Mouse (Mus musculus) olfactory bulb, adult 2 months (tissue): ENCODE measurements around the gene Gm26992. TPM values are rescaled to one million over a fixed set of nuclear protein-coding genes. Genes with fewer than 3 reads are reported as not detected.
A peak's percentile ranks its signal among the peaks of the same experiment; 100 is the strongest.

Experiments used
- H3K27ac ChIP-seq: fragments of 200-500 bp; 2 replicates; pipeline ENCODE4 v1.5.1; 2012; ENCODE audit warnings: low read depth, low read length; ENCODE audit not compliant: insufficient read depth
- H3K4me1 ChIP-seq: fragments of 200-500 bp; 2 replicates; pipeline ENCODE4 v1.6.1; 2012; ENCODE audit warnings: low read length; ENCODE audit not compliant: control insufficient read depth, insufficient read depth
- H3K4me3 ChIP-seq: fragments of 200-500 bp; 2 replicates; pipeline ENCODE4 v1.5.1; 2012; ENCODE audit warnings: mild to moderate bottlenecking, low read depth, low read length, moderate library complexity; ENCODE audit not compliant: insufficient read depth
- CTCF ChIP-seq: fragments of 200-500 bp; IDR thresholded peaks from 2 replicates; pipeline ENCODE4 v1.5.1; 2012; ENCODE audit warnings: low read depth, mild to moderate bottlenecking, low read length, moderate library complexity; ENCODE audit not compliant: insufficient read depth
- POLR2A ChIP-seq: fragments of 200-500 bp; IDR thresholded peaks from 2 replicates; pipeline ENCODE4 v1.6.1; 2012; ENCODE audit warnings: mild to moderate bottlenecking, low read depth, low read length, moderate library complexity; ENCODE audit not compliant: insufficient read depth
- WGBS: fragments of 180-500 bp; shearing (Covaris S2); methylation state at CpG from one replicate; pipeline ENCODE4 v1.1.7; 2018; 5-methylcytosine and 5-hydroxymethylcytosine counted together
- polyA plus RNA-seq: library from polyadenylated mRNA; stranded (reverse); fragments of >200 nt; gene quantifications from 2 replicates; pipeline ENCODE4 v1.2.4, GENCODE M21; 2012; ENCODE audit warnings: low replicate concordance; ENCODE audit not compliant: missing spikeins, insufficient read depth, insufficient read length

The Gm26992 gene
- polyA plus RNA-seq, 1 experiment = not detected

- no peak overlapping the region for H3K27ac ChIP-seq
- TF ChIP-seq POLR2A (no peak), CTCF (no peak)
These were observed 55.7 kb downstream of the Gm26992 start for GRCm38 (mm10) chrX:103477507-103477906.

GRCm38 (mm10) chrX:103481243-103482096, 59.7 kb downstream of the Gm26992 start:
- Histone ChIP-seq H3K27ac (no peak overlapping the region), H3K4me3 (no peak overlapping the region), H3K4me1 (no peaks in the 10 kb centered on the region)
- 72% methylated on average over 32 of the region's 32 CpGs for WGBS
- TF ChIP-seq POLR2A (no peak), CTCF (no peak)

More at GRCm38 (mm10) chrX:103477507-103477906, 55.7 kb downstream of the Gm26992 start:
- Histone ChIP-seq H3K4me3 (no peak overlapping the region), H3K4me1 (no peaks in the 10 kb centered on the region)
- 13% methylated on average over 3 of the region's 3 CpGs for WGBS

- Histone ChIP-seq H3K27ac (no peak overlapping the region), H3K4me1 (no peaks in the 10 kb centered on the region), H3K4me3 (no peak overlapping the region)
- TF ChIP-seq CTCF (no peak), POLR2A (no peak)
- WGBS = 71% methylated on average over 24 of the region's 24 CpGs
These were observed 60.3 kb downstream of the Gm26992 start for GRCm38 (mm10) chrX:103482097-103482451.

GRCm38 (mm10) chrX:103483047-103483446, 61.2 kb downstream of the Gm26992 start:
- Histone ChIP-seq H3K4me3 (no peak overlapping the region), H3K4me1 (no peaks in the 10 kb centered on the region), H3K27ac (no peak overlapping the region)
- 69% methylated on average over 17 of the region's 17 CpGs for WGBS
- TF ChIP-seq CTCF (no peak), POLR2A (no peak)

- WGBS = 10% methylated on average over 2 of the region's 2 CpGs
- no peaks in the 10 kb centered on the region for H3K4me1 ChIP-seq
- no peak overlapping the region for H3K27ac ChIP-seq
- TF ChIP-seq CTCF = no peak
- TF ChIP-seq POLR2A = no peak
- H3K4me3 ChIP-seq = no peak overlapping the region
These were observed 62.2 kb downstream of the Gm26992 start for GRCm38 (mm10) chrX:103484050-103484449.

GRCm38 (mm10) chrX:103490853-103491252, 69.0 kb downstream of the Gm26992 start:
- Histone ChIP-seq H3K4me1 (no peaks in the 10 kb centered on the region), H3K27ac (no peak overlapping the region), H3K4me3 (no peak overlapping the region)
- 73% methylated on average over 2 of the region's 2 CpGs for WGBS
- no peak for TF ChIP-seq POLR2A
- no peak for TF ChIP-seq CTCF

GRCm38 (mm10) chrX:103492398-103493256, 70.8 kb downstream of the Gm26992 start:
- TF ChIP-seq CTCF (no peak), POLR2A (no peak)
- H3K4me3 ChIP-seq = no peak overlapping the region
- 23% methylated on average over 10 of the region's 10 CpGs for WGBS
- peak overlapping the region; percentile 80 for H3K27ac ChIP-seq
- no peaks in the 10 kb centered on the region for H3K4me1 ChIP-seq

GRCm38 (mm10) chrX:103493351-103494173, 71.8 kb downstream of the Gm26992 start:
- Histone ChIP-seq H3K4me1 (no peaks in the 10 kb centered on the region), H3K4me3 (peak overlapping the region; percentile 93), H3K27ac (peak overlapping the region; percentile 99)
- 0% methylated on average over 47 of the region's 55 CpGs for WGBS
- TF ChIP-seq CTCF (no peak), POLR2A (no peak)

- no peaks in the 10 kb centered on the region for H3K4me1 ChIP-seq
- WGBS = 63% methylated on average over 3 of the region's 3 CpGs
- no peak for TF ChIP-seq POLR2A
- no peak for TF ChIP-seq CTCF
- no peak overlapping the region for H3K27ac ChIP-seq
- H3K4me3 ChIP-seq = no peak overlapping the region
These were observed 77.6 kb downstream of the Gm26992 start for GRCm38 (mm10) chrX:103499374-103499773.
